Mouse (Mus musculus) ES-Bruce4 (cell line): ENCODE measurements around the gene Nktr.

Experiments
- CTCF ChIP-seq: IDR thresholded peaks from one replicate; pipeline ENCODE4 v1.8.1; 2011; ENCODE audit warnings: low read depth, low read length
- EP300 ChIP-seq: IDR thresholded peaks from 2 replicates; pipeline ENCODE4 v1.6.1; 2011; ENCODE audit warnings: low read depth, low read length; ENCODE audit not compliant: insufficient read depth
- POLR2A ChIP-seq: IDR thresholded peaks from one replicate; pipeline ENCODE4 v1.8.1; 2011; ENCODE audit warnings: low read length; ENCODE audit not compliant: insufficient read depth

GRCm38 (mm10) chr9:121757432-121757831, 38.5 kb downstream of the Nktr start:
- TF ChIP-seq CTCF (no peak), POLR2A (no peak), EP300 (no peak)
